Mouse (Mus musculus) kidney, embryonic 15.5 days (tissue): ENCODE data around the gene Gm13698. TPM values are rescaled to one million over a fixed set of nuclear protein-coding genes. Genes with fewer than 3 reads are reported as not detected.
"Not testable (repeated sequence)": the region's sequence is repeated elsewhere in the genome, so short reads cannot be mapped to it uniquely, and the experiment has no call there.

ENCODE experiments used
- ATAC-seq: fragments of 200-750 bp; cut with Nextera tagmentation; replicated peaks from 2 replicates; pipeline ENCODE4 v1.8.0; 2017; ENCODE audit warnings: moderate TSS enrichment; ENCODE audit not compliant: low FRiP score
- H3K27ac ChIP-seq: fragments of 300-500 bp; sonication (generic); 2 replicates; pipeline ENCODE4 v1.5.1; 2015; ENCODE audit warnings: mild to moderate bottlenecking, inconsistent platforms
- H3K27me3 ChIP-seq: fragments of 300-500 bp; sonication (generic); 2 replicates; pipeline ENCODE4 v1.6.1; 2015; ENCODE audit warnings: inconsistent platforms
- H3K36me3 ChIP-seq: fragments of 300-500 bp; sonication (generic); 2 replicates; pipeline ENCODE4 v1.6.1; 2015; ENCODE audit warnings: inconsistent platforms
- H3K4me1 ChIP-seq: fragments of 300-500 bp; sonication (generic); 2 replicates; pipeline ENCODE4 v1.6.1; 2015; ENCODE audit warnings: inconsistent platforms
- H3K4me2 ChIP-seq: fragments of 300-500 bp; sonication (generic); 2 replicates; pipeline ENCODE4 v1.6.1; 2015; ENCODE audit warnings: moderate library complexity, mild to moderate bottlenecking, inconsistent platforms
- H3K4me3 ChIP-seq: fragments of 300-500 bp; sonication (generic); replicated peaks from 2 replicates; pipeline ENCODE4 v1.5.1; 2015; ENCODE audit warnings: mild to moderate bottlenecking, inconsistent platforms
- H3K9ac ChIP-seq: fragments of 300-500 bp; sonication (generic); 2 replicates; pipeline ENCODE4 v1.6.1; 2015; ENCODE audit warnings: mild to moderate bottlenecking, inconsistent platforms
- H3K9me3 ChIP-seq: fragments of 300-500 bp; sonication (generic); replicated peaks from 2 replicates; pipeline ENCODE4 v1.6.1; 2016; ENCODE audit warnings: inconsistent platforms
- WGBS: fragments of 180-500 bp; shearing (Covaris S2); methylation state at CpG from one replicate; pipeline ENCODE4 v1.1.7; 2015; ENCODE audit warnings: mixed read lengths; 5-methylcytosine and 5-hydroxymethylcytosine counted together
- polyA plus RNA-seq: library from polyadenylated mRNA; unstranded; fragments of >200 nt; fragmentation: Nextera tagmentation; extraction: Ambion mirVana; gene quantifications from 2 replicates; pipeline ENCODE4 v1.2.1, GENCODE M21; 2015

The Gm13698 gene
- not detected in 2 replicates for polyA plus RNA-seq

- no CpG with 5 or more reads among the region's 6 CpGs for WGBS
- H3K4me1 ChIP-seq, H3K27ac ChIP-seq: not testable (repeated sequence)
Measured at GRCm38 (mm10) chr2:83955393-83955792, at the start of gene Gm13698. Gene Gm13698, plus strand, starts transcription at chr2:83955693.

GRCm38 (mm10) chr2:83929478-83930088 lies 25.9 kb upstream of the Gm13698 start:
- peak; percentile 64 for ATAC-seq
- Histone ChIP-seq H3K9ac (no peak overlapping the region), H3K4me3 (no peak overlapping the region), H3K36me3 (no peaks in the 10 kb centered on the region), H3K27me3 (no peaks in the 10 kb centered on the region), H3K27ac (no peak overlapping the region), H3K4me2 (no peak overlapping the region), H3K9me3 (no peaks in the 10 kb centered on the region), H3K4me1 (no peaks in the 10 kb centered on the region)
- 34% methylated on average over 2 of the region's 2 CpGs for WGBS

More at GRCm38 (mm10) chr2:83955393-83955792, at the start of gene Gm13698:
- ATAC-seq, H3K9me3 ChIP-seq, H3K4me3 ChIP-seq, H3K27me3 ChIP-seq, H3K9ac ChIP-seq, H3K4me2 ChIP-seq, H3K36me3 ChIP-seq: not testable (repeated sequence)

GRCm38 (mm10) chr2:83940931-83941361 lies 14.5 kb upstream of the Gm13698 start, which contains the start of gene Zswim2:
Gene Zswim2, minus strand, starts transcription at chr2:83941228.
- H3K9ac ChIP-seq = no peak within 1 kb of the TSS
- peaks cover 5% of the 10 kb centered on the region for H3K4me1 ChIP-seq
- no peaks in the 10 kb centered on the region for H3K36me3 ChIP-seq
- no peak within 1 kb of the TSS for H3K27ac ChIP-seq
- H3K27me3 ChIP-seq = no peaks in the 10 kb centered on the region
- WGBS = 1% methylated on average over 20 of the region's 20 CpGs
- peak; percentile 94 for ATAC-seq
- peak within 1 kb of the TSS; percentile 56 for H3K4me2 ChIP-seq
- H3K9me3 ChIP-seq = no peaks in the 10 kb centered on the region
- H3K4me3 ChIP-seq = peak within 1 kb of the TSS; percentile 28

- Histone ChIP-seq H3K27me3 (no peaks in the 10 kb centered on the region), H3K36me3 (no peaks in the 10 kb centered on the region), H3K27ac (no peak overlapping the region), H3K9ac (no peak overlapping the region), H3K4me3 (no peak overlapping the region), H3K9me3 (no peaks in the 10 kb centered on the region), H3K4me2 (peak overlapping the region; percentile 56), H3K4me1 (peaks cover 5% of the 10 kb centered on the region)
- no peak for ATAC-seq
- 40% methylated on average over 3 of the region's 3 CpGs for WGBS
Measured at GRCm38 (mm10) chr2:83941378-83941777, 14.1 kb upstream of the Gm13698 start.

- no peaks in the 10 kb centered on the region for H3K36me3 ChIP-seq
- peaks cover 5% of the 10 kb centered on the region for H3K4me1 ChIP-seq
- ATAC-seq = no peak
- H3K9ac ChIP-seq = no peak overlapping the region
- H3K9me3 ChIP-seq = no peaks in the 10 kb centered on the region
- WGBS = 66% methylated on average over 4 of the region's 4 CpGs
- no peak overlapping the region for H3K4me3 ChIP-seq
- no peaks in the 10 kb centered on the region for H3K27me3 ChIP-seq
- H3K27ac ChIP-seq = no peak overlapping the region
- H3K4me2 ChIP-seq = no peak overlapping the region
Measured at GRCm38 (mm10) chr2:83941792-83942191, 13.7 kb upstream of the Gm13698 start.

- H3K36me3 ChIP-seq, H3K27ac ChIP-seq, ATAC-seq, H3K9me3 ChIP-seq, H3K27me3 ChIP-seq, H3K4me2 ChIP-seq, H3K4me1 ChIP-seq, H3K4me3 ChIP-seq, H3K9ac ChIP-seq: not testable (repeated sequence)
- WGBS = no CpG with 5 or more reads among the region's 6 CpGs
Measured at GRCm38 (mm10) chr2:83961203-83961602, 5.7 kb downstream of the Gm13698 start, which contains the start of gene Gm13693. Gene Gm13693, plus strand, starts transcription at chr2:83961503.

- not testable (repeated sequence) for H3K9me3 ChIP-seq, ATAC-seq, H3K9ac ChIP-seq, H3K4me2 ChIP-seq, H3K27me3 ChIP-seq, H3K4me3 ChIP-seq, H3K4me1 ChIP-seq, H3K27ac ChIP-seq, H3K36me3 ChIP-seq
- WGBS = no CpG with 5 or more reads among the region's 6 CpGs
Measured at GRCm38 (mm10) chr2:83967013-83967412, 11.5 kb downstream of the Gm13698 start, which contains the start of gene Gm13695. Gene Gm13695, plus strand, starts transcription at chr2:83967313.

- not testable (repeated sequence) for H3K4me1 ChIP-seq, H3K4me3 ChIP-seq, H3K36me3 ChIP-seq, H3K9ac ChIP-seq, H3K4me2 ChIP-seq, H3K27me3 ChIP-seq, ATAC-seq, H3K27ac ChIP-seq, H3K9me3 ChIP-seq
- WGBS = no CpG with 5 or more reads among the region's 6 CpGs
Measured at GRCm38 (mm10) chr2:83972823-83973222, 17.3 kb downstream of the Gm13698 start, which contains the start of gene Gm13696. Gene Gm13696, plus strand, starts transcription at chr2:83973123.

- not testable (repeated sequence) for H3K4me1 ChIP-seq, H3K9me3 ChIP-seq, H3K36me3 ChIP-seq, H3K27ac ChIP-seq, H3K4me3 ChIP-seq, H3K27me3 ChIP-seq, H3K4me2 ChIP-seq, ATAC-seq, H3K9ac ChIP-seq
- no CpG with 5 or more reads among the region's 6 CpGs for WGBS
Measured at GRCm38 (mm10) chr2:83978633-83979032, 23.1 kb downstream of the Gm13698 start, which contains the start of gene Gm13694. Gene Gm13694, plus strand, starts transcription at chr2:83978933.

GRCm38 (mm10) chr2:83984443-83984842 lies 28.9 kb downstream of the Gm13698 start, which contains the start of gene Gm13697:
Gene Gm13697, plus strand, starts transcription at chr2:83984743.
- H3K27ac ChIP-seq, H3K4me1 ChIP-seq, H3K4me3 ChIP-seq, H3K4me2 ChIP-seq, ATAC-seq, H3K27me3 ChIP-seq, H3K9me3 ChIP-seq, H3K9ac ChIP-seq, H3K36me3 ChIP-seq: not testable (repeated sequence)
- no CpG with 5 or more reads among the region's 6 CpGs for WGBS

GRCm38 (mm10) chr2:83990253-83990652 lies 34.8 kb downstream of the Gm13698 start, which contains the start of gene Gm13691:
Gene Gm13691, plus strand, starts transcription at chr2:83990553.
- H3K4me3 ChIP-seq, H3K36me3 ChIP-seq, H3K4me2 ChIP-seq, H3K9ac ChIP-seq, H3K27me3 ChIP-seq, H3K9me3 ChIP-seq, ATAC-seq, H3K4me1 ChIP-seq, H3K27ac ChIP-seq: not testable (repeated sequence)
- WGBS = no CpG with 5 or more reads among the region's 6 CpGs

- not testable (repeated sequence) for H3K4me3 ChIP-seq, H3K4me1 ChIP-seq, H3K36me3 ChIP-seq, H3K9me3 ChIP-seq, H3K27me3 ChIP-seq, H3K9ac ChIP-seq
- 21% methylated on average over 8 of the region's 9 CpGs for WGBS
- ATAC-seq = peak; percentile 82
- H3K4me2 ChIP-seq = 0 out of 2 replicates have a peak overlapping the region, but pooled peaks have one; percentile 15
- peak overlapping the region; percentile 67 for H3K27ac ChIP-seq
Measured at GRCm38 (mm10) chr2:83993639-83994255, 38.3 kb downstream of the Gm13698 start.
